Mouse (Mus musculus): ENCODE measurements around the gene Zfc3h1.

GRCm38 (mm10) chr10:115336901-115337300, 47.9 kb upstream of the Zfc3h1 start:
- TF ChIP-seq POLR2A (IDR thresholded peaks at IDR 0.05; ENCODE audit: extremely low read depth, insufficient read depth, low read length) (no peak), CTCF (IDR thresholded peaks at IDR 0.05; ENCODE audit: extremely low read depth, insufficient read depth, low read length) (no peak)
